Mouse (Mus musculus): Measurements from ENCODE around the gene Tmem116.

Tmem116 gene

GRCm38 (mm10) chr5:121543370-121543769 lies 91.7 kb downstream of the Tmem116 start:
- no peak for DNase-seq

DNA sequence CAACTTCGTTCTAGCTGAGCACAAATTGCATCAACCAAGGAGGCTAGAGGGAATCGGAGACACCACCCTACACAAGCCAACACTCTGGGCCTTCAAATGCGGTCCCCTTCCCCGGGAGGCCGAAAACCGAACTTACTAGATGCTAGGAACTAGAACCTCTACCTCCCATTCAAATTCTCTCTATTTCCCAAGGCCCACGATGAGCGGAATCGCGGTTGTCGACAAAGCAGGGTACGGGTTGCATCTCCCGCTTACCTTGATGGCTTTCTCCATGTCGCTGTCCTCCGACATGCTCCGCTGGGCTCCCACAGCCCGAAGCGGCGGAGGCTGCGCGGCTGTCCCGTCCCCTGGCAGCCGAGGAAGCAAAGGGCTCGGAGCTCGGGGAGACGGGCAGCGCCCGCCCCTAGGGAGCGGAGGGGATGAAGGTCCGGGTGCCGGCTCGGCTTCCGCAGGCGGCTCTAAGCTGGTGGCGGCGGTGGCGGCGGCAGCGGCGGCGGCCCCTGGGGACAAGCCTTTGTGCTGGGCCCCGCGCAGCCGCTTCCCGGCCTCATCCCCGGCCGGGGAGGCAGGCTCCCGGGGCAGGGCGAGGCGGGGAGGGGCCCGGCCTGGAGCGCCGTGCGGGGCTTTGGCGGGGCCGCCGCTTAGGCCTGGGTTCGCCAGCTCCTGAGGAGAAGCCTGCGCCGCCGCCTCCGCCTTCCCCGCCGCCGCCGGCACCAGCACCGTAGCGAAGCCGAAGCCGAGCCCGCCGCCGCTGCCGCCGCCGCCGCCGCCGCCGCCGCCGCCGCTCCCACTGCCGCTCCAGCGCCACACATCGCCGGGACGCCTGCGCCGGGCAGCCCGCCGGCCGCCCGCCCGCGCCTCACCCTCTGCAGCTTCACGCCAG lies 93.5 kb downstream of the Tmem116 start, which contains the start of the genes Adam1a and Gm42878:
Adam1a (minus strand) TSS at position 573 of the 883 bp plus-strand sequence.
Gm42878 (minus strand) TSS at position 573 of the 883 bp plus-strand sequence.
- DNase-seq, result peak; percentile 28

GRCm38 (mm10) chr5:121545793-121546529 lies 94.3 kb downstream of the Tmem116 start, which contains the start of gene Mapkapk5:
Mapkapk5 (minus strand) TSS chr5:121545905.
- peak; percentile 96 for DNase-seq

DNA sequence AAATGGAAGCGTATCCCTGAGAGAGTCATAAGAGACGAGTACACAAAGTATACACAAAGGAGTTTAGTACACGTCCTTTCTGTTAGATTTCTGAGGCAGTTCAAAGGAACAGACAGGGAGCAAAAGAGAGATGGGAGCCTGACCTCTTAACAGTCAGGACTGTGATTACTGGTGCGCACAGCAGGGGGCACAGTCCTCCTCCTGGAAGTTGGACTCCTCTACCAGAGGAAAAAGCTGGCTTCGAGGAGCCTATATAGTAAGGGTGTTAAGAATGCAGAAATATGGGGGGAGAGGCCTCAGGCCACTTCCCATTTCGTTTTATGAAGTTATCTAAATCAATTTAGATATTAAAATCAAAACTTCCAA lies 94.8 kb downstream of the Tmem116 start:
- peak; percentile 75 for DNase-seq

GRCm38 (mm10) chr5:121547084-121547483 lies 95.4 kb downstream of the Tmem116 start:
- DNase-seq, result no peak

DNA sequence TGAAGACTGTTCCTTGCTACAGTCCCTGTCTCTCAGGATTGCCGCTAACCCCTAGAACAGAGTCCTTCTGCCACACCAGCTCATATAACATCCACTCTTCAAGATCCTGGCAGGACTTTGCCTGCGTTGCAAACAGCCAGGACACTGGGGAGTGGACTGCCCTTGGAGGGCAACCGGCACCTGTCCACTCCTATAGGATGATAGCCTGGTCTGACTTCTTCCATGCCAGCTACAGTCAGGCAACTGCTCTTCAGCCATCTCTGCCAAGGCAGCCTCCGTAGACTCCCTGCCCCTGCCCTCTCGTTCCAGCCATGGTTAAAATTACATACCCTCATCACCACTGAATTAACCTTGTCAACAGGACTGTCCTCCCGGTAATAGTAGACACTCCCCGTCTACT lies 97.5 kb downstream of the Tmem116 start:
- no peak for DNase-seq

DNA sequence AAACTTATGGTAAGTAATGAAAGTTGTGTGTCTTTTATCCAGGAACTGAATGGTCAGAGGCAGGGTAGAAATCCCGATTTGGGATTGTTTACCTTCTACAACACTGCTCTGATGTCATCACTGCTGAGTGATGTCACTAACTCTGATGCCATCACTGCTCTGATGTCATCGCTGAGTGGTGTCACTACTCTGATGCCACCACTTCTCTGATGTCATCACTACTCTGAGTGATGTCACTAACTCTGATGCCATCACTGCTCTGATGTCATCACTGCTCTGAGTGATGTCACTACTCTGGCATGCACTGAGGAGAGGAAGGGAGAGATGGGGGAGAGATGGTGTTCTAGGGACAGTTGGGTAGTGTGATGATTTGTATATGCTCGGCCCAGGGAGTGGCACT lies 110.7 kb downstream of the Tmem116 start:
- no peak for DNase-seq

DNA sequence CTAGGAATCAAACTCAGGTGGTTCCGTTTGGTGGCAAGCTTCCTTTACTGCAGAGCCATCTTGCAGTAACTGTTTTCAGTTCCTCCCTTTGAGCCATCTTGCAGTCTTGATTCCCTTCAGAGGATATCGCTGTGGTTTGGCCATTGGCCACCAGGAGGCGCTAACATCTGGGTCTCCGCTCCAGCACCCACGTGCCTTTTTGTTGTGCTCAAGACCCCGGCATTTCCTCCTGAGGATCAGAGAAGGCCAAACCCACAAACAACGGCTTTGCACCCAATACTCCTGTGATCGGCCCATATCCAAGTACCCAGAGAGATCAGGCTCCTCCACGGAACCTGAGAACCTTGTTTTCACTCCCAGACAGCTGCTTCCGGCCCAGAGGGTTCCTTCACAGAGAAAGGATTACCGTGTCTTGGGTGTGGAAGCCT lies 112.8 kb downstream of the Tmem116 start:
- peak; percentile 91 for DNase-seq

GRCm38 (mm10) chr5:121566035-121566681 lies 114.5 kb downstream of the Tmem116 start:
- peak; percentile 89 for DNase-seq

GRCm38 (mm10) chr5:121569881-121570420 lies 118.3 kb downstream of the Tmem116 start:
- DNase-seq, result no peak

DNA sequence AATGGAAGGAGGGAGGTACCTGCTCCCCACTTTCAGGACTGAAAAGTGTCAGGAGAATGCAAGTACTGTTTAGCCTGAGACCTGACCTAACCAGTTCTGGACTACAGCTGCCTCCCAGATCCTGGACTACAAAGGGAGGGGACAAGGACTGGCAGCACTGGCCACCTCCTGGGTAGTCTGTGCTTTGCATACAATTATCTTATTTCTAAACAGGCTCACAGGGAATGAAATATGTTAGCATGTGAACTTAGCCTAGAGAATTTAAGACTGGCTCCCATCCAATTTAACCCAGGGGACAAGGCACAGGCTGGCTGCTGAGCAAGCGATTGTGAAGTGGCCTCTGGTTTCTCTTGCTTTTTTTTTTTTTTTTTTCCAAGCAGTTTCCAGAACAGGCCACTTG lies 119.1 kb downstream of the Tmem116 start:
- no peak for DNase-seq
